Mouse (Mus musculus) ovary, postnatal 14 days (tissue): ENCODE results near the gene Scarb2.

Experiments
- DNase-seq: peaks from one replicate; pipeline ENCODE4 v3.0.0; 2022; ENCODE audit warnings: low spot score

Scarb2 gene

GRCm38 (mm10) chr5:92435025-92435584 is 71.5 kb downstream of the Scarb2 start, which contains the start of gene Nup54:
TSS of gene Nup54 (minus strand) at chr5:92435219.
- peak; percentile 92 for DNase-seq

GRCm38 (mm10) chr5:92434571-92434985 is 72.1 kb downstream of the Scarb2 start:
- peak; percentile 7 for DNase-seq

GRCm38 (mm10) chr5:92434070-92434469 is 72.6 kb downstream of the Scarb2 start:
- no peak for DNase-seq

- no peak for DNase-seq
These were observed 75.0 kb downstream of the Scarb2 start for GRCm38 (mm10) chr5:92431611-92432010.

GRCm38 (mm10) chr5:92430723-92431122 is 75.9 kb downstream of the Scarb2 start:
- DNase-seq = no peak

GRCm38 (mm10) chr5:92424126-92424525 is 82.5 kb downstream of the Scarb2 start:
- DNase-seq = no peak

GRCm38 (mm10) chr5:92413982-92414375 is 92.7 kb downstream of the Scarb2 start:
- no peak for DNase-seq

GRCm38 (mm10) chr5:92413271-92413981 is 93.2 kb downstream of the Scarb2 start:
- DNase-seq = no peak

- DNase-seq = no peak
These were observed 95.0 kb downstream of the Scarb2 start for GRCm38 (mm10) chr5:92411461-92412140.

GRCm38 (mm10) chr5:92410486-92410885 is 96.1 kb downstream of the Scarb2 start:
- no peak for DNase-seq

GRCm38 (mm10) chr5:92409361-92410155 is 97.1 kb downstream of the Scarb2 start:
- no peak for DNase-seq

GRCm38 (mm10) chr5:92404400-92404678 is 102.3 kb downstream of the Scarb2 start:
- no peak for DNase-seq

- DNase-seq = no peak
These were observed 102.9 kb downstream of the Scarb2 start for GRCm38 (mm10) chr5:92403562-92404399.

- DNase-seq = no peak
These were observed 103.8 kb downstream of the Scarb2 start for GRCm38 (mm10) chr5:92402816-92403215.

- peak; percentile 77 for DNase-seq
These were observed 108.5 kb downstream of the Scarb2 start for GRCm38 (mm10) chr5:92398153-92398552.

- no peak for DNase-seq
These were observed 110.2 kb downstream of the Scarb2 start for GRCm38 (mm10) chr5:92396476-92396875.

GRCm38 (mm10) chr5:92395764-92396163 is 110.9 kb downstream of the Scarb2 start:
- no peak for DNase-seq

- DNase-seq = no peak
These were observed 112.8 kb downstream of the Scarb2 start for GRCm38 (mm10) chr5:92393863-92394262.

GRCm38 (mm10) chr5:92392542-92392941 is 114.1 kb downstream of the Scarb2 start:
- DNase-seq = no peak
